Mouse (Mus musculus): Measurements from ENCODE around the gene Rpl9-ps6. TPM values are rescaled to one million over a fixed set of nuclear protein-coding genes. Genes with fewer than 3 reads are reported as not detected.
"Not testable (repeated sequence)": the region's sequence is repeated elsewhere in the genome, so short reads cannot be mapped to it uniquely, and the experiment has no call there.

Gene Rpl9-ps6
- polyA plus RNA-seq, 1 experiment from 2014 or later: 122 TPM

GRCm38 (mm10) chr19:32493471-32493870, 27.1 kb upstream of the Rpl9-ps6 start:
- Histone ChIP-seq H3K9ac (no peak overlapping the region), H3K4me3 (no peak overlapping the region), H3K36me3 (peaks cover 63% of the 10 kb centered on the region), H3K9me3 (no peaks in the 10 kb centered on the region), H3K4me1 (peaks cover 4% of the 10 kb centered on the region; the same call in 1 of the 2 replicates), H3K27ac (no peak overlapping the region), H3K4me2 (replicated peaks) (no peak overlapping the region), H3K27me3 (no peaks in the 10 kb centered on the region)
- WGBS: 56% methylated on average over 8 of the region's 8 CpGs
- ATAC-seq (ENCODE audit: low FRiP score, low read depth): no peak

DNA sequence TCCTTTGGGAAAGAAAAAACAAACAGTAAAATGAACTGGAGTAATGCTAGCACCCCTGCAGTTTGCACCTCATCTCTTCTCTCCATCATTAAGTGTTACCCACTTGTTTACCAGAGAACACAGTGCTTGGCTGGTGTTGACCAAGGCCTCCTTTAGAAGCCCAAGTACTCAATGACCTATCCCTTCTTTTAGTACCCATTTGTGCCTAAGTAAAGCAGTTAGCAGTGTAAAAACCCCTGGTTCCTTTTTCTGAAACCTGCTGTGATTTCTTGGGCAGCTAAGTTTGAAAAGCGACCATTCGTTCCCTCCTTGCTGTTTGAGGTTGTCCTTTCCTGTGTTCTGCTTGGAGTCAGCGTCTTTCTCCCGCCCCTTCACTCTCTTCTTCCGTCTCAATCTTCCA, 26.6 kb upstream of the Rpl9-ps6 start:
- ATAC-seq (ENCODE audit: low FRiP score, low read depth): no peak
- no peak overlapping the region for H3K4me3 ChIP-seq

DNA sequence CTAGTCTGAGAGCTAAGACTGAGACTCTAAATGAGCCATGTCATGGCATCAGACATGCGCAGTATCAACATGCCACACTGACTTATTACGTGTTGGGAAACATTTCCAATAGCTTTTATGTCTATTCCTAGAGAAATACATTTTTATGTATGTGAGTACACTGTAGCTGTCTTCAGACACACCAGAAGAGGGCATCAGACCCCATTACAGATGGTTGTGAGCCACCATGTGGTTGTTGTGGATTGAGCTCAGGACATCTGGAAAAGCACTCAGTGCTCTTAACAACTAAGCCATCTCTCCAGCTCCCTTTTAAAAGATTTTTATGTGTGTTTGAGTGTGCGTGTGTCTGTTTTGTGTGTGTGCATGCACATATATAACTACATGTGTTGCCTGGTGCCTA, 26.0 kb upstream of the Rpl9-ps6 start:
- Histone ChIP-seq H3K36me3 (peaks cover 52% of the 10 kb centered on the region), H3K9me3 (no peaks in the 10 kb centered on the region), H3K4me1 (peaks cover 9% of the 10 kb centered on the region), H3K4me3 (no peak overlapping the region), H3K27ac (no peak overlapping the region), H3K27me3 (no peaks in the 10 kb centered on the region), H3K4me2 (replicated peaks) (no peak overlapping the region), H3K9ac (no peak overlapping the region)
- ATAC-seq (ENCODE audit: low FRiP score, low read depth): no peak
- 80% methylated on average over 3 of the region's 3 CpGs for WGBS

More for the DNA sequence above, 26.6 kb upstream of the Rpl9-ps6 start:
- H3K27ac ChIP-seq: no peak overlapping the region
- H3K27me3 ChIP-seq: no peaks in the 10 kb centered on the region
- H3K9ac ChIP-seq: no peak overlapping the region
- peaks cover 58% of the 10 kb centered on the region for H3K36me3 ChIP-seq
- no peak overlapping the region for H3K4me2 ChIP-seq (replicated peaks)
- 88% methylated on average over 5 of the region's 5 CpGs for WGBS
- peaks cover 6% of the 10 kb centered on the region; the same call in 1 of the 2 replicates for H3K4me1 ChIP-seq
- no peaks in the 10 kb centered on the region for H3K9me3 ChIP-seq

GRCm38 (mm10) chr19:32490976-32491375, 24.6 kb upstream of the Rpl9-ps6 start:
- 76% methylated on average over 2 of the region's 2 CpGs for WGBS
- no peak for ATAC-seq (ENCODE audit: low FRiP score, low read depth)
- no peak overlapping the region for H3K4me3 ChIP-seq

DNA sequence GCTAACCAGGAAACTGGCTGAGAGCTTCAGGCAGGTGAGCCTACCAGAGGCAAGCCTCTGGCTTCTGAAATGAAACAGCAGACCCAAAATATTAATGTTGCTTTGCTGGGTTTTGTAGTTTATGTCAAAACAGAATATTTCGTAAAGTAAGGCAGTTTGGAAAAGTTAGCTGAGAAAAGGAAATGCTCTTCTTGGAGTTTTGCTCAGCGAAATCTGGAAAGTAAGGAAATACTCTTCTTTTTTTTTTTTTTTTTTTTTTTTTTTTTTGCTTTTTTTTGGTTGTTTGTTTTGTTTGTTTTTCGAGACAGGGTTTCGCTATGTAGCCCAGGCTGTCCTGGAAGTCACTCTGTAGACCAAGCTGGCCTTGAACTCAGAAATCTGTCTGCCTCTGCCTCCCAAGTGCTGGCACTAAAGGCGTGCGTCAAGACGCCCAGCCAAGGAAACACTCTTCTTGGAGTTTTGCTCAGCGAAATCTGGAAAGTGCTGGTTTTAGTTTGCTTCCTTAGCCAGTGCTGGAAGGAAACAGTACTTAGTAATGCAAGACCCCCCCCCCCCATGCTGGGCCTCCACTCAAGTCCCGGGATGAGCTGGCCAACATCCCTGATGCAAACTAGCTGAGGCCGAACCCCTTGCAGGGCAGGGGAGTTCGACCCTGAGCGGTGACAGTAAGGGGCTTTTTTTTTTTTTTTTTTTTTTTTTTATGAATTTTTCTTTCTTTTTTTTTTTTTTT, 23.0 kb upstream of the Rpl9-ps6 start:
- ATAC-seq (ENCODE audit: low FRiP score, low read depth): no peak
- H3K27ac ChIP-seq: no peak overlapping the region
- peaks cover 24% of the 10 kb centered on the region for H3K36me3 ChIP-seq
- no peak overlapping the region for H3K9ac ChIP-seq
- H3K4me1 ChIP-seq: peaks cover 23% of the 10 kb centered on the region
- H3K9me3 ChIP-seq: no peaks in the 10 kb centered on the region
- no peaks in the 10 kb centered on the region for H3K27me3 ChIP-seq
- 91% methylated on average over 11 of the region's 12 CpGs for WGBS
- no peak overlapping the region for H3K4me2 ChIP-seq (replicated peaks)
- no peak overlapping the region for H3K4me3 ChIP-seq

More at GRCm38 (mm10) chr19:32490976-32491375, 24.6 kb upstream of the Rpl9-ps6 start:
- Histone ChIP-seq H3K27me3 (no peaks in the 10 kb centered on the region), H3K27ac (no peak overlapping the region), H3K4me1 (peaks cover 17% of the 10 kb centered on the region), H3K9me3 (no peaks in the 10 kb centered on the region), H3K4me2 (replicated peaks) (no peak overlapping the region), H3K36me3 (peaks cover 40% of the 10 kb centered on the region), H3K9ac (no peak overlapping the region)

GRCm38 (mm10) chr19:32487595-32488255, 21.3 kb upstream of the Rpl9-ps6 start:
- 85% methylated on average over 8 of the region's 8 CpGs for WGBS
- no peaks in the 10 kb centered on the region for H3K27me3 ChIP-seq
- H3K4me2 ChIP-seq (replicated peaks): peak overlapping the region; percentile 84
- H3K4me3 ChIP-seq: peak overlapping the region; percentile 81
- peaks cover 23% of the 10 kb centered on the region for H3K4me1 ChIP-seq
- peak overlapping the region; percentile 87; the same call in 1 of the 2 replicates for H3K9ac ChIP-seq
- no peaks in the 10 kb centered on the region for H3K9me3 ChIP-seq
- H3K36me3 ChIP-seq: peaks cover 9% of the 10 kb centered on the region
- no peak overlapping the region for H3K27ac ChIP-seq
- no peak for ATAC-seq (ENCODE audit: low FRiP score, low read depth)

GRCm38 (mm10) chr19:32486106-32486724, 19.8 kb upstream of the Rpl9-ps6 start:
- peak overlapping the region; percentile 87 for H3K9ac ChIP-seq
- not testable (repeated sequence) for H3K9me3 ChIP-seq, H3K36me3 ChIP-seq, H3K27me3 ChIP-seq
- peak overlapping the region; percentile 84 for H3K4me2 ChIP-seq (replicated peaks)
- peak; percentile 81 for ATAC-seq (ENCODE audit: low FRiP score, low read depth)
- H3K4me3 ChIP-seq: peak overlapping the region; percentile 81
- peaks cover 23% of the 10 kb centered on the region for H3K4me1 ChIP-seq
- peak overlapping the region; percentile 88 for H3K27ac ChIP-seq
- WGBS: under 1% methylated on average over 47 of the region's 47 CpGs

GRCm38 (mm10) chr19:32485681-32486105, 19.3 kb upstream of the Rpl9-ps6 start, which contains the start of gene Minpp1:
Gene Minpp1 (plus strand): TSS chr19:32485769.
- H3K27ac ChIP-seq: peak within 1 kb of the TSS; percentile 88
- whole genome bisulfite sequencing: under 1% methylated on average over 64 of the region's 64 CpGs

GRCm38 (mm10) chr19:32484941-32485660, 18.7 kb upstream of the Rpl9-ps6 start:
- peak overlapping the region; percentile 88 for H3K27ac ChIP-seq
- ATAC-seq (ENCODE audit: low FRiP score, low read depth): peak; percentile 7; the same call in 1 of the 2 replicates
- no peaks in the 10 kb centered on the region for H3K36me3 ChIP-seq
- peak overlapping the region; percentile 87 for H3K9ac ChIP-seq
- peaks cover 23% of the 10 kb centered on the region for H3K4me1 ChIP-seq
- H3K4me3 ChIP-seq: peak overlapping the region; percentile 81
- 18% methylated on average over 13 of the region's 13 CpGs for WGBS
- no peaks in the 10 kb centered on the region for H3K27me3 ChIP-seq
- peak overlapping the region; percentile 84 for H3K4me2 ChIP-seq (replicated peaks)
- no peaks in the 10 kb centered on the region for H3K9me3 ChIP-seq

More at GRCm38 (mm10) chr19:32485681-32486105, 19.3 kb upstream of the Rpl9-ps6 start, which contains the start of gene Minpp1:
- peak within 1 kb of the TSS; percentile 87 for H3K9ac ChIP-seq
- ATAC-seq (ENCODE audit: low FRiP score, low read depth): peak; percentile 92
- H3K4me1 ChIP-seq: peaks cover 23% of the 10 kb centered on the region
- H3K36me3 ChIP-seq: no peaks in the 10 kb centered on the region
- H3K27me3 ChIP-seq: no peaks in the 10 kb centered on the region
- H3K4me2 ChIP-seq (replicated peaks): peak within 1 kb of the TSS; percentile 84
- H3K9me3 ChIP-seq: no peaks in the 10 kb centered on the region
- peak within 1 kb of the TSS; percentile 81 for H3K4me3 ChIP-seq

DNA sequence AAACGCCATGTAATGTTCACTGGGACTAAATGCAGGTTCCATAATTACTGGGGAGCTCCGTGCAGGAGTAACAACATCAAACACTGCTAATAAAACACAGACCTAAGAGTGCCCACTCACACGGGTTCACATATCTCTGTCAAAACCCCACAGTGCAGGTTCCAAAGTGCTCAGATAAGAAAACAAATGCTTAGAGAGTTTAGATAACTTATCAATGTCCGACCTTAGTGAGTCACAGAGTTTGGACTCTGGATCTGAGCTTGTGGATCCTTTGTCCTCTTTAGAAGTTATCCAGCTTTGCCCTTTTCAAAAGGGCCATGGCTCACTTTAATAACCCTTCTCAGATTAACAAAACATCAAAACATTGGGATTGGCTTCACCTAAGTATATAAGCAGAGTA, 15.1 kb upstream of the Rpl9-ps6 start:
- Histone ChIP-seq H3K27ac (no peak overlapping the region), H3K9me3 (no peaks in the 10 kb centered on the region), H3K4me1 (peaks cover 6% of the 10 kb centered on the region), H3K36me3 (no peaks in the 10 kb centered on the region), H3K27me3 (no peaks in the 10 kb centered on the region), H3K4me2 (replicated peaks) (no peak overlapping the region), H3K4me3 (no peak overlapping the region), H3K9ac (no peak overlapping the region)
- WGBS: 30% methylated on average over 4 of the region's 4 CpGs
- ATAC-seq (ENCODE audit: low FRiP score, low read depth): no peak

DNA sequence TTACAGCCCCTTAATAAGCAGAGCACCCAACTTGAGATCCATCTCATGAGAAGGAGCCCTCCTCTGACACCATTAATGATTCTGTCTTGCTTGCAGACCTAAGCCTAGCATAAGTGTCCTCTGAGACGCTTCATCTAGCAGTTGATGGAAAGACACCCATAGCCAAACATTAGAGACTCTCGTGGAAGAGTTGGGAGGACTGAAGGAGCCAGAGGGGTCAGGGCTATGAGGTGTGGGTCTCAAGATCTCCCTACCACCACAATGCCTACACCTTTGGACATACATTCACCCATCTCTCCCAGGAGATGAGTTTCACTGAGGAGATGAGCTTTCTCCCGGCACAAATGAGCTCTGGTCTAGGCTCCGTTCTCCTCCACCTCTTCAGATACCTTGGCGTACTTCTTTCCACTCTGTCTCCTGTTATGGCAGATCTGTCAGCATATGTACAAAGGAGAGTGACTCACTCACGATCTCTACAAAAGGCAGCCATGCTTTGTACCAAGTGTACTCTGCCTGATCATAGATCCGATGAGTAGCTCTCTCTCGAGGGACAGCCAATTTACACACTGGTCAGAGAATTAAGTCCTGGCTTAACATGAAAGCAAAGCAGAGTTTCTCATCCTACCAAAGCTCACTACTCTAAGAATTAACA, 14.5 kb upstream of the Rpl9-ps6 start:
- Histone ChIP-seq H3K4me2 (replicated peaks) (no peak overlapping the region), H3K4me1 (peaks cover 6% of the 10 kb centered on the region), H3K27ac (no peak overlapping the region), H3K4me3 (no peak overlapping the region), H3K9me3 (no peaks in the 10 kb centered on the region), H3K27me3 (no peaks in the 10 kb centered on the region), H3K9ac (no peak overlapping the region), H3K36me3 (no peaks in the 10 kb centered on the region)
- 87% methylated on average over 8 of the region's 8 CpGs for WGBS
- ATAC-seq (ENCODE audit: low FRiP score, low read depth): no peak
